ENCODE assay signal across 10 mouse cellular contexts in genomic region chr11:82908608-82908989, GRCm38 (mm10). TPM values are rescaled to one million over a fixed set of nuclear protein-coding genes. Genes with fewer than 3 reads are reported as not detected.
A peak's percentile ranks its signal among the peaks of the same experiment; 100 is the strongest.
DNase-seq lines count a peak whose midpoint lies in the region; ATAC-seq and TF ChIP-seq lines count a peak whose summit lies in the region.
"Had no signal": no experiment of that assay in that cellular context is flagged by ENCODE, and none has a peak within 500 bp of the region (broad histone marks: within the 10 kb centered on the region; RNA-seq: fewer than 3 reads in every experiment).

No protein-coding gene starts in this region.

- peak overlapping the region; percentile 82 for H3K4me3 ChIP-seq in heart, embryonic 13.5 days
- H3K4me3 ChIP-seq in ES-E14 (ENCODE audit: insufficient read depth in 1 of 2, low read depth in 1 of 2, low read length in 2 of 2, poor library complexity in 1 of 2, severe bottlenecking in 1 of 2), result peak overlapping the region; percentile 79 to 95; a peak in 3 of 4 replicates
- peak overlapping the region; percentile 83 for H3K4me3 ChIP-seq in heart, embryonic 16.5 days (ENCODE audit: low read length)
- H3K4me3 ChIP-seq in liver, postnatal 0 days (ENCODE audit: low read depth, low read length), result peak overlapping the region; percentile 86

- no peak for TF ChIP-seq CTCF in liver, postnatal 0 days (IDR thresholded peaks at IDR 0.05; ENCODE audit: low read depth)

- H3K4me2 ChIP-seq in heart, embryonic 13.5 days, result peak overlapping the region; percentile 87
- peak overlapping the region; percentile 83 for H3K4me2 ChIP-seq in heart, embryonic 16.5 days (ENCODE audit: low read depth, low read length)
- H3K4me2 ChIP-seq in liver, postnatal 0 days (ENCODE audit: low read depth, low read length), result peak overlapping the region; percentile 95

- H3K4me1 ChIP-seq in heart, embryonic 13.5 days, result peaks cover 56% of the 10 kb centered on the region
- H3K4me1 ChIP-seq in ES-E14 (ENCODE audit: control insufficient read depth in 2 of 2, insufficient read depth in 2 of 2, low read length in 2 of 2, poor library complexity in 1 of 2), result peaks cover 2 to 14% of the 10 kb centered on the region in 2 experiments; a peak in 1 of 4 replicates
- H3K4me1 ChIP-seq in heart, embryonic 16.5 days (ENCODE audit: control insufficient read depth, insufficient read depth, low read length), result peaks cover 28% of the 10 kb centered on the region
- H3K4me1 ChIP-seq in liver, postnatal 0 days (ENCODE audit: insufficient read depth), result peaks cover 8% of the 10 kb centered on the region

- TF ChIP-seq EP300 in liver, postnatal 0 days (IDR thresholded peaks at IDR 0.05; ENCODE audit: low read depth), result no peak

- H3K27me3 ChIP-seq in heart, embryonic 13.5 days (replicated peaks), result no peaks in the 10 kb centered on the region; the same call in 1 of the 2 replicates
- H3K27me3 ChIP-seq in heart, embryonic 16.5 days (ENCODE audit: control insufficient read depth, insufficient read depth, low read length), result no peaks in the 10 kb centered on the region
- H3K27me3 ChIP-seq in liver, postnatal 0 days (ENCODE audit: insufficient read depth, low read length), result no peaks in the 10 kb centered on the region

- no peak for ATAC-seq in heart, embryonic 13.5 days (ENCODE audit: extremely low read depth, insufficient number of reproducible peaks, low FRiP score, low TSS enrichment)
- ATAC-seq in heart, embryonic 16.5 days (replicated peaks; ENCODE audit: extremely low read depth, insufficient read depth, low FRiP score), result no peak
- ATAC-seq in liver, postnatal 0 days, result no peak

- peak overlapping the region; percentile 87 for H3K9ac ChIP-seq in heart, embryonic 13.5 days
- peak overlapping the region; percentile 57 for H3K9ac ChIP-seq in ES-E14 (ENCODE audit: insufficient read depth, low read depth, low read length, poor library complexity, severe bottlenecking)
- peak overlapping the region; percentile 86 for H3K9ac ChIP-seq in heart, embryonic 16.5 days (ENCODE audit: low read length)
- peak overlapping the region; percentile 82; the same call in 1 of the 2 replicates for H3K9ac ChIP-seq in liver, postnatal 0 days (replicated peaks)

- WGBS in heart, embryonic 13.5 days, result 39% methylated on average over 9 of the region's 10 CpGs
- 83% methylated on average over 3 of the region's 10 CpGs for WGBS in heart, embryonic 16.5 days
- 57% methylated on average over 10 of the region's 10 CpGs for WGBS in liver, postnatal 0 days (ENCODE audit: insufficient replicate concordance)

- no peak for DNase-seq in heart, postnatal 36 days
- no peak for DNase-seq in ES-E14 (ENCODE audit: low read depth, low spot score)
- no peak for DNase-seq in liver, postnatal 0 days
- DNase-seq in urinary bladder, adult 18-20 months (ENCODE audit: low spot score in 2 of 2), result no peak
- no peak for DNase-seq in adrenal gland, adult (ENCODE audit: inconsistent age in 2 of 2, low spot score in 1 of 2)
- no peak for DNase-seq in frontal cortex, postnatal 10 days (ENCODE audit: low spot score in 2 of 2)

- in situ Hi-C loops in ES-E14 (cut with MboI; ENCODE audit: low sequenced_read_pairs in 2 of 2, unreplicated experiment in 2 of 2), result no loop called here

- intact Hi-C loops in heart, postnatal 36 days (cut with DNase I), result no loop called here

- no peak overlapping the region for H3K27ac ChIP-seq in heart, embryonic 13.5 days (replicated peaks)
- no peak overlapping the region for H3K27ac ChIP-seq in ES-E14 (ENCODE audit: insufficient read depth, low read depth, low read length, poor library complexity, severe bottlenecking)
- H3K27ac ChIP-seq in heart, embryonic 16.5 days (ENCODE audit: low read length), result 0 out of 2 replicates have a peak overlapping the region, but pooled peaks have one; percentile 23
- no peak overlapping the region for H3K27ac ChIP-seq in liver, postnatal 0 days (ENCODE audit: low read depth)

- H3K9me3 ChIP-seq in heart, embryonic 13.5 days, result no peaks in the 10 kb centered on the region
- H3K9me3 ChIP-seq in ES-E14 (ENCODE audit: control insufficient read depth, insufficient read depth, low read depth, low read length), result no peaks in the 10 kb centered on the region
- no peaks in the 10 kb centered on the region for H3K9me3 ChIP-seq in heart, embryonic 16.5 days (replicated peaks; ENCODE audit: control insufficient read depth, low read length)
- no peaks in the 10 kb centered on the region for H3K9me3 ChIP-seq in liver, postnatal 0 days (ENCODE audit: low read length)

- peaks cover 35% of the 10 kb centered on the region for H3K36me3 ChIP-seq in heart, embryonic 13.5 days
- peaks cover 25% of the 10 kb centered on the region for H3K36me3 ChIP-seq in ES-E14 (ENCODE audit: control insufficient read depth, insufficient read depth, low read length, poor library complexity, severe bottlenecking)
- H3K36me3 ChIP-seq in heart, embryonic 16.5 days (ENCODE audit: control insufficient read depth, insufficient read depth), result peaks cover 17% of the 10 kb centered on the region
- H3K36me3 ChIP-seq in liver, postnatal 0 days (replicated peaks; ENCODE audit: insufficient read depth, low read length), result peaks cover 12% of the 10 kb centered on the region; the same call in 1 of the 2 replicates

TF ChIP-seq in ES-E14, 5 proteins besides CTCF, POLR2A, EP300 and RAD21:
- TF ChIP-seq ZC3H11A (IDR thresholded peaks at IDR 0.05; ENCODE audit: borderline replicate concordance, low read depth, low read length) (no peak), HCFC1 (IDR thresholded peaks at IDR 0.05; ENCODE audit: borderline replicate concordance, insufficient read depth, low read length) (no peak), CHD2 (IDR thresholded peaks at IDR 0.05; ENCODE audit: low read depth, low read length) (no peak), ZNF384 (IDR thresholded peaks at IDR 0.05; ENCODE audit: low read depth, low read length) (no peak), MAFK (IDR thresholded peaks at IDR 0.05; ENCODE audit: insufficient read depth, low read depth, low read length) (no peak)

RNA-seq across cellular contexts. Expression of gene Nle1, which starts 0.4 kb away (rescaled TPM):
- 20.9 and 21.2 TPM in 2 replicates for polyA plus RNA-seq in heart, embryonic 13.5 days (2015; fragmentation: Nextera tagmentation; extraction: Ambion mirVana)
- 10 to 100 TPM; 11.3 to 13.3 TPM for total RNA-seq in heart, postnatal 36 days (2021)
- 61.5 and 97.9 TPM in 2 replicates for total RNA-seq in ES-E14 (2012; rRNA removed)
- 22.2 TPM in 2 replicates for polyA plus RNA-seq in heart, embryonic 16.5 days (2015; fragmentation: Nextera tagmentation; extraction: Ambion mirVana)
- 9.1 and 9.2 TPM in 2 replicates for polyA plus RNA-seq in liver, postnatal 0 days (2015; fragmentation: Nextera tagmentation; extraction: Ambion mirVana)

RNA-seq across cellular contexts. Expression of gene Unc45b, which starts 1.8 kb away (rescaled TPM):
- 157 and 170 TPM in 2 replicates for polyA plus RNA-seq in heart, embryonic 13.5 days (2015; fragmentation: Nextera tagmentation; extraction: Ambion mirVana)
- 100 to 1,000 TPM; 182 to 201 TPM for total RNA-seq in heart, postnatal 36 days (2021)
- 2.3 and 3.6 TPM in 2 replicates for total RNA-seq in ES-E14 (2012; rRNA removed)
- polyA plus RNA-seq in heart, embryonic 16.5 days (2015; fragmentation: Nextera tagmentation; extraction: Ambion mirVana), result 188 and 201 TPM in 2 replicates
- polyA plus RNA-seq in liver, postnatal 0 days (2015; fragmentation: Nextera tagmentation; extraction: Ambion mirVana), result 1.6 TPM in 2 replicates
- total RNA-seq: common myeloid progenitor, adult 5-6 weeks had no signal

RNA-seq across cellular contexts. Expression of gene Fndc8, which starts 16.7 kb away (rescaled TPM):
- polyA plus RNA-seq in heart, embryonic 13.5 days (2015; fragmentation: Nextera tagmentation; extraction: Ambion mirVana), result 0.07 and 0.22 TPM in 2 replicates
- total RNA-seq in heart, postnatal 36 days (2021), result not detected
- total RNA-seq in ES-E14 (2012; rRNA removed), result 0.16 TPM in 1 of 2 replicates, not detected in the other
- 0.12 and 0.20 TPM in 2 replicates for polyA plus RNA-seq in heart, embryonic 16.5 days (2015; fragmentation: Nextera tagmentation; extraction: Ambion mirVana)
- polyA plus RNA-seq in liver, postnatal 0 days (2015; fragmentation: Nextera tagmentation; extraction: Ambion mirVana), result 0.28 and 0.30 TPM in 2 replicates
- total RNA-seq: common myeloid progenitor, adult 5-6 weeks; left cerebral cortex, postnatal 10 days had no signal

RNA-seq across cellular contexts. Expression of gene Rad51d, which starts 18.2 kb away (rescaled TPM):
- polyA plus RNA-seq in heart, embryonic 13.5 days (2015; fragmentation: Nextera tagmentation; extraction: Ambion mirVana), result 12.2 and 12.4 TPM in 2 replicates
- total RNA-seq in heart, postnatal 36 days (2021), result 10 to 100 TPM in 1 of 2 experiments, 1 to 10 TPM in 1; 9.0 to 10.6 TPM
- 8.2 and 9.1 TPM in 2 replicates for total RNA-seq in ES-E14 (2012; rRNA removed)
- 13.8 and 14.4 TPM in 2 replicates for polyA plus RNA-seq in heart, embryonic 16.5 days (2015; fragmentation: Nextera tagmentation; extraction: Ambion mirVana)
- 3.4 and 4.4 TPM in 2 replicates for polyA plus RNA-seq in liver, postnatal 0 days (2015; fragmentation: Nextera tagmentation; extraction: Ambion mirVana)

RNA-seq across cellular contexts. Expression of gene Rffl, which starts 37.6 kb away (rescaled TPM):
- 4.7 and 5.3 TPM in 2 replicates for polyA plus RNA-seq in heart, embryonic 13.5 days (2015; fragmentation: Nextera tagmentation; extraction: Ambion mirVana)
- 1 to 10 TPM; 5.6 to 6.6 TPM for total RNA-seq in heart, postnatal 36 days (2021)
- total RNA-seq in ES-E14 (2012; rRNA removed), result 6.5 and 9.0 TPM in 2 replicates
- 5.1 and 5.5 TPM in 2 replicates for polyA plus RNA-seq in heart, embryonic 16.5 days (2015; fragmentation: Nextera tagmentation; extraction: Ambion mirVana)
- 10.1 and 11.3 TPM in 2 replicates for polyA plus RNA-seq in liver, postnatal 0 days (2015; fragmentation: Nextera tagmentation; extraction: Ambion mirVana)

Comparison
In these comparisons a context has a peak if more than half of its experiments do, and no peak if none do; other contexts are left out.
1. RNA of gene Unc45b, which starts 1.8 kb away (polyA plus RNA-seq): 188 to 201 TPM in heart, embryonic 16.5 days and 157 to 170 TPM in heart, embryonic 13.5 days; 1.6 TPM in liver, postnatal 0 days; every median in the first group is over 10 times any median in the second.
2. Peak in every context shown above with its lines, with median percentiles within 50 percentile points of each other: H3K4me2 ChIP-seq, H3K4me3 ChIP-seq and H3K9ac ChIP-seq.